Mouse (Mus musculus) limb, embryonic 11.5 days (tissue): ENCODE data around the gene Prkaca. TPM values are rescaled to one million over a fixed set of nuclear protein-coding genes. Genes with fewer than 3 reads are reported as not detected.

Experiments
- ATAC-seq: fragments of 200-750 bp; cut with Nextera tagmentation; 2 replicates; pipeline ENCODE4 v1.8.0; 2017; ENCODE audit warnings: low read depth; ENCODE audit not compliant: insufficient number of reproducible peaks, low FRiP score, low TSS enrichment
- DNase-seq: peaks from one replicate; pipeline ENCODE4 v3.0.0-alpha.2; 2015; ENCODE audit warnings: low spot score
- H3K27ac ChIP-seq: fragments of 300-500 bp; sonication (generic); replicated peaks from 2 replicates; pipeline ENCODE4 v1.5.1; 2014; ENCODE audit warnings: low read depth, mild to moderate bottlenecking, low read length
- H3K27me3 ChIP-seq: fragments of 300-500 bp; sonication (generic); 2 replicates; pipeline ENCODE4 v1.6.1; 2014; ENCODE audit warnings: mild to moderate bottlenecking, low read length, mixed read lengths; ENCODE audit not compliant: control insufficient read depth, insufficient read depth
- H3K36me3 ChIP-seq: fragments of 300-500 bp; sonication (generic); 2 replicates; pipeline ENCODE4 v1.6.1; 2014; ENCODE audit warnings: mild to moderate bottlenecking, low read length, moderate library complexity, mixed read lengths; ENCODE audit not compliant: control insufficient read depth, insufficient read depth
- H3K4me1 ChIP-seq: fragments of 300-500 bp; sonication (generic); 2 replicates; pipeline ENCODE4 v1.6.1; 2014; ENCODE audit warnings: low read length, mixed read lengths; ENCODE audit not compliant: control insufficient read depth, insufficient read depth
- H3K4me2 ChIP-seq: fragments of 300-500 bp; sonication (generic); 2 replicates; pipeline ENCODE4 v1.6.1; 2014; ENCODE audit warnings: low read depth, mild to moderate bottlenecking, moderate library complexity; ENCODE audit not compliant: severe bottlenecking
- H3K4me3 ChIP-seq: fragments of 300-500 bp; sonication (generic); 2 replicates; pipeline ENCODE4 v1.5.1; 2014; ENCODE audit warnings: low read depth, low read length
- H3K9ac ChIP-seq: fragments of 300-500 bp; sonication (generic); 2 replicates; pipeline ENCODE4 v1.6.1; 2014; ENCODE audit warnings: mild to moderate bottlenecking, low read length
- H3K9me3 ChIP-seq: fragments of 300-500 bp; sonication (generic); 2 replicates; pipeline ENCODE4 v1.6.1; 2016; ENCODE audit warnings: low read length; ENCODE audit not compliant: control insufficient read depth
- WGBS: fragments of 180-500 bp; shearing (Covaris S2); extraction: QIAGEN DNeasy Blood & Tissue Kit; methylation state at CpG from one replicate; pipeline ENCODE4 v1.1.7; 2014; 5-methylcytosine and 5-hydroxymethylcytosine counted together
- polyA plus RNA-seq: library from polyadenylated mRNA; unstranded; fragments of >200 nt; fragmentation: Nextera tagmentation; extraction: Ambion mirVana; gene quantifications from 2 replicates; pipeline ENCODE4 v1.2.1, GENCODE M21; 2014

Gene Prkaca
- polyA plus RNA-seq, result 145 and 156 TPM in 2 replicates

DNA sequence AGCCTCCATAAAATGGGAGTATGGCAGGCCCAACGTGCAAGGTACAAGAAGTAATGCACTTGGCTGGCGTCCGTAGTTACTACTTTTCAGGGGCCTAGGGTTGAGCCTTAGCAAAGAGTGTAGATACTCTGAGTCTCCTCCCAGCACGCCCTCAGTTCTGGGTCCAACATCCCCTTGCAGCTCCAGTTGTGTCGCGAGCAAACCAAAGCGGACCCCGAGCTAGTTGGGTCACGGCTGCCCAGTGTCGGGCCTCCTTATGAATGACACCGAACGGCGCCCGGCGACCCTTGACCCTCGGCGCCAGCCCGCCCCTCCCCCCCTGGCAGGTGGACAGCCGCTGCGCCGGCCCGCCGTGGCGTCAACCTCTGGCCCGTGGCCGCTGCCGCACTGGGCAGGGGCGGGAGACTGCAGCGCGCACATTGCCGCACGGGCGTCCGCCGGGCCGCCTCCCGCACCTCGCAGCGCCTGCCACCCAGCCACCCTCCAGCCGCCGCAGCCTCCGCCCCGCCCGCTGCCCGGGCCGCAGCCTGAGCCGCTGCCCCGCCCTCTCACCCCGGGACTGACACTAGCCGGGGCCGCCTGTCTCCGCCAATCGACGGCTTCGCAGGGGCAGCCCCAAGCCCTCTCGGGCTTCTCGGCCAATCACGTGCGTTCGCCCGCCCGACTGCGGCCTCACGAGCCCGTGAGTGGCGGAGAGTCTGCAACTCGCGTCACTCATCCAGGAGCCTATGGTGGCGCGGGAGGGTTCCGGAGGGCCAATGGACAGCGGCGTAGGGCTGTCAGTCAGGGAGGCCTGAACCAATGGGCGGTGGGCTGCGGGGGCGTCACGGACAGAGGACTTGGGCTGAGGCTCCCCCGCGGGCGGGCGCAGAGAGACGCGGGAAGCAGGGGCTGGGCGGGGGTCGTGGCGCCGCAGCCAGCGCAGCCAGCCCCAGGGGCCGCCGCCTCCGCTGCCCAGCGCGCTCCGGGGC lies at the start of gene Prkaca:
Gene Prkaca (plus strand): TSS at position 844 of the 971 bp plus-strand sequence.
- WGBS, result under 1% methylated on average over 78 of the region's 94 CpGs
- ATAC-seq, result peak; percentile 100
- peaks cover 19% of the 10 kb centered on the region for H3K4me1 ChIP-seq

DNA sequence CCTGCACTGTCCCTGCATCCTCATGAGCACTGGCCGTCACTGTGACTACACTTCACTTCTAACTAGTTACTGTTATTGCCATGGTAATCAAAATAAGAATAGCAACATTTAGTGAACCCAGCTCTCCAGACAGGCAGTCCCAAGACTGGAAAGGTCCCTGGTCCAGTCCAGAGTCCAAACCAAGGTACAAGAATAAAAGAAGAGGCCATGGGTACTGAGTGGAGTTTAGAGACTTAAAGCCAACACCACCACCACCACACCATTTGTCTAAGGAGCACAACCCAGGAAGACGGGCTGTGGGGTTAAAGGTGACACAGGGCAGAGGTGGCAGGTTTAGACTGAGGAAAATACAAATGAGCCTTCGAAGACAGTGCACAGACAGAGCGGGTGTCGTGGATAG lies 48.2 kb upstream of the Prkaca start:
- 86% methylated on average over 5 of the region's 5 CpGs for WGBS
- Histone ChIP-seq H3K27ac (no peak overlapping the region), H3K27me3 (no peaks in the 10 kb centered on the region), H3K9me3 (no peaks in the 10 kb centered on the region), H3K36me3 (peaks cover 20% of the 10 kb centered on the region), H3K4me2 (no peak overlapping the region), H3K4me1 (no peaks in the 10 kb centered on the region), H3K9ac (no peak overlapping the region), H3K4me3 (no peak overlapping the region)
- DNase-seq (no peak), ATAC-seq (no peak)

More for the DNA sequence above, at the start of gene Prkaca:
- no peaks in the 10 kb centered on the region for H3K27me3 ChIP-seq
- H3K27ac ChIP-seq, result 0 out of 2 replicates have a peak within 1 kb of the TSS, but pooled peaks have one; percentile 33
- peak within 1 kb of the TSS; percentile 85 for H3K4me3 ChIP-seq
- no peaks in the 10 kb centered on the region for H3K9me3 ChIP-seq
- peak within 1 kb of the TSS; percentile 81 for H3K9ac ChIP-seq
- peak; percentile 98 for DNase-seq
- H3K36me3 ChIP-seq, result peaks cover 11% of the 10 kb centered on the region
- peak within 1 kb of the TSS; percentile 98 for H3K4me2 ChIP-seq

DNA sequence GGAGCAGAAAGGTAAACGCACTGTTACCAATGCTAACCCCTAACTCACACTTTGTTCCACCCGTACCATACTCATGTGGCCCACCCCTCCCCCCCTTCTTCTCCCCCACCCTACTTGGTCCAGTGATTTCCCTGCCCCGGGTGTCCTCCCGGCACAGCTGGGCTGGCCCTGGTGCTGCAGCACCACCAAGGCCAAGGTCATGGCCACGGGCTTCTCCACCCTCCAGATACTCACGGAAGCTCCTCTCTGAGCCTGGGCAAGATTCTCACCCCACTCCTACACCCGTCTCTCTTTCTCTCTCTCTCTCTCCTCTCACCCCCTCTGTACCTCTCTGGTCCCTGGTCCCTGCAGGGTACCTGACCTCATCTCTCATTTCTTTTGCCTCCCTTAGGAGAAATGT lies 46.5 kb upstream of the Prkaca start:
- no peak overlapping the region for H3K9ac ChIP-seq

GRCm38 (mm10) chr8:83934222-83934621 lies 38.6 kb upstream of the Prkaca start:
- no peaks in the 10 kb centered on the region for H3K4me1 ChIP-seq
- no peak overlapping the region for H3K27ac ChIP-seq
- H3K4me2 ChIP-seq, result no peak overlapping the region
- DNase-seq (no peak), ATAC-seq (no peak)
- no peaks in the 10 kb centered on the region for H3K9me3 ChIP-seq
- H3K4me3 ChIP-seq, result no peak overlapping the region
- H3K36me3 ChIP-seq, result peaks cover 46% of the 10 kb centered on the region
- 91% methylated on average over 5 of the region's 5 CpGs for WGBS
- no peak overlapping the region; the same call in 1 of the 2 replicates for H3K9ac ChIP-seq
- no peaks in the 10 kb centered on the region for H3K27me3 ChIP-seq

More for the DNA sequence above, 46.5 kb upstream of the Prkaca start:
- Histone ChIP-seq H3K9me3 (no peaks in the 10 kb centered on the region), H3K4me1 (no peaks in the 10 kb centered on the region), H3K27ac (no peak overlapping the region), H3K27me3 (no peaks in the 10 kb centered on the region), H3K36me3 (peaks cover 23% of the 10 kb centered on the region), H3K4me3 (no peak overlapping the region), H3K4me2 (no peak overlapping the region)
- ATAC-seq (no peak), DNase-seq (no peak)
- 74% methylated on average over 7 of the region's 7 CpGs for WGBS

DNA sequence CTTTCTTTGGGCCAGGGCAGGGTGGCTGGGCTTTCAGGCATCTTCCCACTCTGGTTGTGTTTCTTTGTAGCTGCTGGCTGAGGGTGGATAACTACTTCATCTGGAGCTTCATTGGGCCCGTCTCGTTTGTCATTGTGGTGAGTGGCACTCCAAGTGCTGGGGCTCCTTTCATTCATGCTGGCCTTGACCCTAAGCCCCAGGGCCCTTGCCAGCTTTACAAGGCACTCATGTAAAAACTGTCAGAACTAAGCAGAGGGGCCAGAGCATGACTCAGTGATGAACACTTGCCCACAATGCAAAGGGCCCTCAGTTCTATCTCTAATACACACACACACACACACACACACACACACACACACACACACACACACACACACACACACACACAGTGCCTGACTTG lies 37.8 kb upstream of the Prkaca start:
- H3K36me3 ChIP-seq, result peaks cover 44% of the 10 kb centered on the region
- ATAC-seq (no peak), DNase-seq (no peak)
- H3K4me2 ChIP-seq, result no peak overlapping the region
- no peaks in the 10 kb centered on the region for H3K27me3 ChIP-seq
- no peak overlapping the region for H3K4me3 ChIP-seq
- H3K27ac ChIP-seq, result no peak overlapping the region
- WGBS, result 97% methylated on average over 2 of the region's 2 CpGs
- no peaks in the 10 kb centered on the region for H3K4me1 ChIP-seq
- H3K9ac ChIP-seq, result no peak overlapping the region
- no peaks in the 10 kb centered on the region for H3K9me3 ChIP-seq

GRCm38 (mm10) chr8:83935435-83935834 lies 37.4 kb upstream of the Prkaca start:
- H3K4me2 ChIP-seq, result no peak overlapping the region
- ATAC-seq (no peak), DNase-seq (no peak)
- H3K27me3 ChIP-seq, result no peaks in the 10 kb centered on the region
- no peaks in the 10 kb centered on the region for H3K4me1 ChIP-seq
- no peak overlapping the region for H3K4me3 ChIP-seq
- H3K9ac ChIP-seq, result no peak overlapping the region
- H3K36me3 ChIP-seq, result peaks cover 42% of the 10 kb centered on the region
- WGBS, result 89% methylated on average over 8 of the region's 8 CpGs
- no peak overlapping the region for H3K27ac ChIP-seq
- H3K9me3 ChIP-seq, result no peaks in the 10 kb centered on the region

DNA sequence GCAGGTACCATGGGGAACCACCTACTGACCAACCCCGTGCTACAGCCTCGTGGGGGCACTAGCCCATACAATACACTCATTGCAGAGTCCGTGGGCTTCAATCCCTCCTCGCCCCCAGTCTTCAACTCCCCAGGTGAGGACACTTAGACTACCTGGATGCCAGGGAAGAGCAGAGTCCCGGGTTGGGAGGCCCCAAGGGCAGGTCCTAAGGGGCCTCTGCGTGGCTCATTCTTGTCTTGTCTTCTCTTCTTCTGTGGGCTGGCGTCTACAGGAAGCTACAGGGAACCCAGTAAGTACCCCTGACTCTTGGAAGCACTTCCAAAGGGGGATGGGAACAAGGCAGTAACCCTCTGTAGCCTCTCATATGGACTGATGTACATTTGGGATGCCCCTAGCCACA lies 35.1 kb upstream of the Prkaca start:
- DNase-seq, result no peak
- ATAC-seq, result no peak
- Histone ChIP-seq H3K9ac (no peak overlapping the region), H3K4me1 (no peaks in the 10 kb centered on the region), H3K4me3 (no peak overlapping the region), H3K9me3 (no peaks in the 10 kb centered on the region), H3K27me3 (no peaks in the 10 kb centered on the region), H3K36me3 (peaks cover 28% of the 10 kb centered on the region), H3K27ac (no peak overlapping the region), H3K4me2 (no peak overlapping the region)
- WGBS, result 89% methylated on average over 7 of the region's 7 CpGs

GRCm38 (mm10) chr8:83938330-83938729 lies 34.5 kb upstream of the Prkaca start:
- H3K9me3 ChIP-seq, result no peaks in the 10 kb centered on the region
- H3K36me3 ChIP-seq, result peaks cover 22% of the 10 kb centered on the region; the same call in 1 of the 2 replicates
- H3K4me2 ChIP-seq, result no peak overlapping the region
- no peak overlapping the region for H3K27ac ChIP-seq
- H3K4me3 ChIP-seq, result no peak overlapping the region
- ATAC-seq (no peak), DNase-seq (no peak)
- 90% methylated on average over 15 of the region's 15 CpGs for WGBS
- no peaks in the 10 kb centered on the region for H3K27me3 ChIP-seq
- no peaks in the 10 kb centered on the region for H3K4me1 ChIP-seq
- H3K9ac ChIP-seq, result no peak overlapping the region
